Mouse (Mus musculus) frontal cortex, adult 2 months (tissue): Measurements from ENCODE around the gene Slc5a4b. TPM values are rescaled to one million over a fixed set of nuclear protein-coding genes. Genes with fewer than 3 reads are reported as not detected.
A peak's percentile ranks its signal among the peaks of the same experiment; 100 is the strongest.
"Not testable (repeated sequence)": the region's sequence is repeated elsewhere in the genome, so short reads cannot be mapped to it uniquely, and the experiment has no call there.

Experiments used
- DNase-seq, 2 experiments: peaks; one replicate each; pipeline ENCODE4 v3.0.0; 2022; ENCODE audit warnings: low spot score in 1 of 2; ENCODE audit errors: extremely low spot score in 1 of 2
- polyA plus RNA-seq: library from polyadenylated mRNA; depleted of rRNA; stranded (reverse); fragments of >200 nt; gene quantifications from 2 replicates; pipeline ENCODE4 v1.2.3, GENCODE M21; 2012; rRNA removed

The Slc5a4b gene
- polyA plus RNA-seq: not detected in 2 replicates

GRCm38 (mm10) chr10:76110861-76111260, at the start of gene Slc5a4b:
Slc5a4b (minus strand) TSS chr10:76110961.
- no peak for DNase-seq

GRCm38 (mm10) chr10:76158009-76158408, 47.2 kb upstream of the Slc5a4b start:
- no peak for DNase-seq

GRCm38 (mm10) chr10:76157528-76157927, 46.8 kb upstream of the Slc5a4b start:
- DNase-seq: no peak

GRCm38 (mm10) chr10:76155911-76156310, 45.1 kb upstream of the Slc5a4b start:
- DNase-seq: no peak

GRCm38 (mm10) chr10:76147278-76147677, 36.5 kb upstream of the Slc5a4b start, which contains the start of gene Slc5a4a:
Slc5a4a (plus strand) TSS chr10:76147451.
- DNase-seq: no peak

- DNase-seq: no peak
Observed at GRCm38 (mm10) chr10:76146846-76147245, 36.1 kb upstream of the Slc5a4b start.

GRCm38 (mm10) chr10:76136318-76136717, 25.6 kb upstream of the Slc5a4b start:
- no peak for DNase-seq

- peak in 1 of 2 experiments; percentile 1 for DNase-seq
Observed at GRCm38 (mm10) chr10:76132506-76132905, 21.7 kb upstream of the Slc5a4b start.

GRCm38 (mm10) chr10:76121495-76121894, 10.7 kb upstream of the Slc5a4b start:
- no peak for DNase-seq

- DNase-seq: no peak
Observed at GRCm38 (mm10) chr10:76120124-76120711, 9.5 kb upstream of the Slc5a4b start.

- DNase-seq: peak in 1 of 2 experiments; percentile 10
Observed at GRCm38 (mm10) chr10:76118741-76119140, 8.0 kb upstream of the Slc5a4b start.

GRCm38 (mm10) chr10:76117966-76118365, 7.2 kb upstream of the Slc5a4b start:
- DNase-seq: peak in 1 of 2 experiments; percentile 25

GRCm38 (mm10) chr10:76097368-76097767, 13.4 kb downstream of the Slc5a4b start:
- no peak for DNase-seq

- DNase-seq: no peak
Observed at GRCm38 (mm10) chr10:76096580-76096979, 14.2 kb downstream of the Slc5a4b start.

GRCm38 (mm10) chr10:76077008-76077407, 33.8 kb downstream of the Slc5a4b start:
- not testable (repeated sequence) for DNase-seq

GRCm38 (mm10) chr10:76072080-76072479, 38.7 kb downstream of the Slc5a4b start:
- DNase-seq: not testable (repeated sequence)

GRCm38 (mm10) chr10:76067674-76068613, 42.8 kb downstream of the Slc5a4b start:
- no peak for DNase-seq

- no peak for DNase-seq
Observed at GRCm38 (mm10) chr10:76062439-76062838, 48.3 kb downstream of the Slc5a4b start.

GRCm38 (mm10) chr10:76051860-76052259, 58.9 kb downstream of the Slc5a4b start:
- DNase-seq: no peak

- no peak for DNase-seq
Observed at GRCm38 (mm10) chr10:76048967-76049366, 61.8 kb downstream of the Slc5a4b start.

- DNase-seq: no peak
Observed at GRCm38 (mm10) chr10:76047182-76047869, 63.4 kb downstream of the Slc5a4b start.
